Mouse (Mus musculus) hindlimb bud, embryonic 11.5 days (tissue): Measurements from ENCODE around the gene Zfp609.
A peak's percentile ranks its signal among the peaks of the same experiment; 100 is the strongest.

ENCODE experiments used
- DNase-seq: peaks from one replicate; pipeline ENCODE4 v3.0.0-alpha.2; 2012; ENCODE audit warnings: low read depth, low spot score; ENCODE audit errors: extremely low spot score

Gene Zfp609

GRCm38 (mm10) chr9:65827344-65828015 is at the start of gene Zfp609:
TSS of gene Zfp609 (minus strand) at chr9:65827564.
- DNase-seq = peak; percentile 94

GRCm38 (mm10) chr9:65859656-65860055 is 32.3 kb upstream of the Zfp609 start:
- no peak for DNase-seq

DNA sequence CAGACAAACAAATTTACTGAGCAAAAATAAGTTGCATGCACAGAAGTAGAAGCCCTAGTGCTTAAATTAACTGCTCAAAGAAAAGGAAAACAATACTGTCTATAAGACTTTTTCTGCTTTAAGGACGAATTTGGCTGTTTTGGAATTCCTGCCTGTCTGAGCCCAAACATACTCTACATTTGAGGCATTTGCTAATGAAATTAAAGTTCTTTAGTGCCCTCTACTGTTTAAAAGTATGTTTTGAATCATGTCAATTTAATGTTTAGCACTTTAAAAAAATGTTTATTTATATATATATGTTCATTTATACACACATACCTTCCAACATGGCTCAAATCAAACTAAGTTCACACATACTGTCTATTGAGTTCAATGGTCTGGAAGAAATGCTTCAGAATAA is 22.8 kb upstream of the Zfp609 start:
- no peak for DNase-seq

DNA sequence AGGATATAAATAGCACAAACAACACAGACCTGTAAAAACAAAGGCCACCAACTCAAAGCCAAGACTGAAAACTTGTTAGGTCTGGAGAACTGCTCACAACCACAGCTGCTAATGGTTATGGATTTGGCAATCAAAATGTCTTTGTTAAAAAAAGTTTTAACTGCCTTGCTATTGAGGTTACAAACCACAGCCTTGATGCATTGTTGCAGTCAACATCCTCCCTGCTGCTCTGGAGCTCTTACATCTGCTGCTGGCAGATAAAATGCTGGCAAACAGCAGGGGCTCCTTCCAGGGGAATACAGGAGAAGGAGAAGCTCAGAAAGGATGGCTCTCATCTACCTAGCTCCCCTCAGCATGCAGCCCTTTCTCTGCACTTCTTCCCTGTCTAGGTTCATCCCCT is 20.8 kb upstream of the Zfp609 start:
- no peak for DNase-seq

DNA sequence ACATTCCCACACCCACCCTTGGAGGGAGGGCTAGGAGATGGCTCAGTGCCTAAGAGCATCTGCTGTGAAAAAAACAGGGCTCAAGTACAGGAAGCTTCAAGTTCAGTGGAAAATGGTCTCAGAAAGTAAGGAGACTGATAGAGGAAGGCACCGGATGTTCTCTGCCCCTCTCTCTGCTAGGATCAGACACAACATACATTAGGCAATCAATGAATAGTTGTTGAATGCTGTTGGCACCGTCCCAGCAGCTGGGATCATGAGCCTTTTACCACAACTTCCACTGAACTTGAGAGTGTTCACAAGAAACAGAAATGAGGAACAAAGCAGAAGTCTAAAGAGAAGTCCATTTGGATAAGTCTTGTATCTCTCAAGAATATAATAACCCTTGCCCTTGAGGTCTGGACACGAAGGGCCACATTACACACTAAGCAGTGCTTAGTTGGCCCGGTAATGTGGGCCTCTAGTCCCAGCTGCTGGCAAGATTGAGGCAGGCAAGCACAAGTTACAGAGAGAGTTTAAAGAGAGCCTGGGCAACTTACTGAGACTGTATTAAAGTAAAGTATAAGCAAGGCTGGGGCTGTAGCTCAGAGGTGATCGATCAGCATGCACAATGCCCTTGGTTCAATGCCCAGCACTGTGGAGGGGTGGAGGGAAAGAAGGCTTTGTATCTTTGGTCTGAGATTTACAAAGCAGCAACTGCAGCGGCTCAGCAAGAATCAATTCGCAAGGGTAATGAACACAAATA is 17.2 kb upstream of the Zfp609 start:
- DNase-seq = no peak

DNA sequence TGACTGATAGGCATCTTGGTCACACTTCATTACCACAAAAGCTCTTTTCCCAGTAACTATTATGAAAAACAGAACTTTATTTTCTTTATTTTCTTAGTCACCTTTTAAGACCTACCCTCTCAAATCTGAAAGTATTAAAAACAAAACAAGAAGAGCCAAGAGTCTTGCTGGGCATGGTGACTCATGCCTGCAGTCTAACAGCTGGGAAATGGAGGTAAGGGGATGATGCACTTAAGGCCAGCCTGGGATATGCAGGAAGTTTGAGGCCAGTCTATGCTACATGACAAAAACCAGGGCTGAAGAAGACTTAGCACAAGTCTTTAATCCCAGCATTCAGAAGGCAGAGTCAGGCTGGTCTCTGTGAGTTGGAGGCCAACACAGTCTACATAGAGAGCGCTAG is 12.5 kb upstream of the Zfp609 start:
- DNase-seq = no peak

- DNase-seq = no peak
These were observed 9.6 kb upstream of the Zfp609 start for GRCm38 (mm10) chr9:65836916-65837315.

DNA sequence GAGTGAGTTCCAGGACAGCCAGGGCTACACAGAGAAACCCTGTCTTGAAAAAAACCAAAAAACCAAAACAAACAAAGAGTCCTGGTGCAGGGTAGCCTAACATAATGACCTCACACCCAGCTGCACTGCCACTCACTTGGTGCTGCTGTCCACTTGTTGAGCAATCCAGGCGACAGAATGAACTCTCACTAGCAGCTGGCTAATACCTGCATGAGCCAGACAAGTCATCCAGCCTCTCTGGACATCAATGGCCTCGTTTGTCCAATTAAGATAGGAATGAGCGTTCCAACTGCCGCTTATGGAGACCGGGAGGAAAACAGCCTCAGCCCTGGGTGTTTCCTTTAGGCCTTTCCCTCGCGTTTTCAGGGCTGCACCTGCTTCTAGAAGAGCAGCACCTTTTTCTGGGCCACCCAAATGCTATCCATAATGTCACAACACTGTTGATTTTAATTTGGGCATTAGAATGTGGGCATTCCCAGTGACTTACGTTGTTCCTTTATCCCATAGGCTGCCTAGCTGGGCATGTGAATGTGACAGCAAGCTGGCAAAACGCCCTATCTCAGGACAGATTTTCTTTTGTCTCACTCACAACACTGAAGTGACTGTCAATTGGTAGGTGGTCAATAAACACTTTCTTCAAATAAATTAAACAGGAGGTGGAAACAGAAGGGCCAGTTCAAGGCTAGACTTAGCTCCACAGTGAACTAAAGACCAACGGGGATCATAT is 7.4 kb upstream of the Zfp609 start:
- DNase-seq = no peak

GRCm38 (mm10) chr9:65833640-65834039 is 6.3 kb upstream of the Zfp609 start:
- DNase-seq = no peak

DNA sequence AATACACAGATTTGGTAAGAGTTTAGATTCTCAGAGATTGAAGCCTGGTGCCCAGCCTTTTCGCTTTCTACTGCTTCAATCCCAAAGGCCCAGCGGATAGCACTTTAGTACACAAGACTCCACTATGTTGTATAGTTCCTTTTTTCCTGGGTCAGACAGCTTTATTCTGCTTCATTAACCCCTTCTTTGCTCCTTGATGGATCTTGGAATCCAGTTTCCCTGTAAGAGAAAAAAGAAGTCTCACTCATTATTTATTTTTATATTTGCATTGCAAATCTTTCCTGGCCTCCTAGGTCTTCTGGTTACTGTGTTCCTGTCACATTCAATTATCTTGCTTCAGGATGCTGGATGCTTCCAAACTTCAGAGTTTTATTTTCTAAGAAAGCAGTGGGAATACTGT is 5.9 kb upstream of the Zfp609 start:
- no peak for DNase-seq

- DNase-seq = no peak
These were observed 4.7 kb upstream of the Zfp609 start for GRCm38 (mm10) chr9:65832041-65832440.

GRCm38 (mm10) chr9:65831164-65831563 is 3.8 kb upstream of the Zfp609 start:
- no peak for DNase-seq

- no peak for DNase-seq
These were observed 2.9 kb upstream of the Zfp609 start for GRCm38 (mm10) chr9:65830255-65830654.

GRCm38 (mm10) chr9:65829410-65829809 is 2.0 kb upstream of the Zfp609 start:
- peak; percentile 10 for DNase-seq

- DNase-seq = no peak
These were observed 1.1 kb upstream of the Zfp609 start for GRCm38 (mm10) chr9:65828511-65828910.

DNA sequence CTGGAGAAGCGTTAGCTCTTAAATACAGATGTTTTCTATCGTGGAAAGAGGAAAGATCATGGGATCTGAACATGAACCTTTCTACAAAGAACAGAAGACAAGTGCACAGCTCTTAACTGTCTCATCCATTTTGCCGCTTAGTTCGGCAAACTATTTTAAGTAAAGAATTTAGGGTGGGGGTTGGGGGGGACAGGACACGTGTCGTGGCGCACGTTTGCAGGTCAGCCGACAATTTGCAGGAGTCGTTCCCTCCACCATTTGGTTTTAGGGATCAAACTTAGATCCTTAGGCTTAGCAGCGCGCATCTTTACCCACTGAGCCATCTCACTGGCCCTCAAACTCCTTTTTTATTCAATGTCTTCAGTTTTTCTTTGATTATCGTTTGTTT is 646 bp upstream of the Zfp609 start:
- no peak for DNase-seq

- DNase-seq = peak; percentile 58
These were observed 598 bp downstream of the Zfp609 start for GRCm38 (mm10) chr9:65826588-65827343.

GRCm38 (mm10) chr9:65826226-65826587 is 1.2 kb downstream of the Zfp609 start:
- DNase-seq = peak; percentile 10

- DNase-seq = no peak
These were observed 3.5 kb downstream of the Zfp609 start for GRCm38 (mm10) chr9:65823716-65824462.

DNA sequence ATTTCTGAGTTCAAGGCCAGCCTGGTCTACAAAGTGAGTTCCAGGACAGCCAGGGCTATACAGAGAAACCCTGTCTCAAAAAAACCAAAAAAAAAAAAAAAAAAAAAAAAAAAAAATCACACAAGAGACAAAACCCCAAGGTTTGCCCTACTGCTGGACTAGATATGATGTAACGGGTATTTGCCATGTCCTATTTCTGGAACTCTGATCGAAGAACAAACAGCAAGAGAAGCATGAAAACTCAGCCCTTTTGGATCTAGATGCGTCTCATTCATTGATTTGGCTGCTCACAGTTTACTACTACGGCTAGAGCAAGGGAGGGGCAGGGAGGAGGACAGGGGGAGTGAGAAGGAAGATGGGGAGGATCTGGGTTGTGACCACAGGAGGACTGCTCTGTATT is 5.4 kb downstream of the Zfp609 start:
- DNase-seq = no peak

DNA sequence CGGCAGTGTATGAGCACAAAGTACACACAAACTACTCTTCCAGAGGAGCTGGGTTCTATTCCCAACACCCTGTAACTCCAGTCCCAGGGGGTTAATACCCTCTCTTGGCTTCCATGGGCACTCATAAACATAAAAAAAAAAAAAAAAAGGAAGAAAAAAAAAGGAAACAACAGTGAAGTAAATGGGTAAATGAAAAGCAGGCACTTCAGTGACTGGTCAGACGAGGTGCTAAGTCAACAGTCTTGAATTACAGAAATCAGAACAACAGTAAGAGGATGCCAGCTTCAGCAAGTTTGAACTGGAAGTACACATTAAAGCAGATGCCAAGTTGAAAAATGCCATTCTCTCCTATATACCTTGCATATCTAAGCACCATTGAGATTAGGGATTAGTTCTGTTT is 7.1 kb downstream of the Zfp609 start:
- DNase-seq = no peak
